Comparison of ENCODE assay signal across 16 mouse cellular contexts in the genomic region with DNA sequence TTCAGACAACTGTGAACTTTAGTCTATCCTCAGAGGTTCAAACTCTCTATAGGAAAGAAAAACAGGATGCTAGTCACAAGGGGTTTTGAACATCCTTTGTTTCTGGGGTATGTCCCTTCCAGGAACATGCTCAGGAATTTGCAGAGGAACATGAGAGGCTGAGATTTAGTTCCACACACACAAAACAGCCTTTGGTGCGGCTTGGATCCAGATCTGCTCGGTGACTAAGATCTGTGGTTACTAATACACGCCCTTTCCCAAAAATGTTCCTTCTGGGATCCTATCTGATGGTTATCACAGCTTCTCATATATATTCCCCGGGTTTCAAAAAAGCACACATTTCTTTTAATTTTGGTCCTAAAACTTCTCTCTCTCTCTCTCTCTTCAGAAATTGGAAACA. TPM values are rescaled to one million over a fixed set of nuclear protein-coding genes. Genes with fewer than 3 reads are reported as not detected.
A peak's percentile ranks its signal among the peaks of the same experiment; 100 is the strongest.
DNase-seq lines count a peak whose midpoint lies in the region; ATAC-seq and TF ChIP-seq lines count a peak whose summit lies in the region.
"Had no signal": no experiment of that assay in that cellular context is flagged by ENCODE, and none has a peak within 500 bp of the region (broad histone marks: within the 10 kb centered on the region; RNA-seq: fewer than 3 reads in every experiment).

No protein-coding gene starts in this region.

- 0 out of 2 replicates have a peak overlapping the region, but pooled peaks have one; percentile 4 for H3K9ac ChIP-seq in lung, embryonic 16.5 days (ENCODE audit: low read length)
- H3K9ac ChIP-seq in heart, embryonic 11.5 days (ENCODE audit: low read depth, low read length) = no peak overlapping the region
- H3K9ac ChIP-seq in stomach, embryonic 16.5 days (ENCODE audit: low read length) = no peak overlapping the region
- H3K9ac ChIP-seq: hindbrain, embryonic 13.5 days; liver, embryonic 12.5 days had no signal

- peak overlapping the region; percentile 95 for H3K27ac ChIP-seq in lung, embryonic 16.5 days (ENCODE audit: low read length)
- H3K27ac ChIP-seq in heart, embryonic 11.5 days (ENCODE audit: low read depth, low read length) = peak overlapping the region; percentile 74
- H3K27ac ChIP-seq in stomach, embryonic 16.5 days (ENCODE audit: low read length) = peak overlapping the region; percentile 81
- H3K27ac ChIP-seq: hindbrain, embryonic 13.5 days; liver, embryonic 12.5 days; midbrain, embryonic 10.5 days had no signal

- peak; percentile 53 for ATAC-seq in lung, embryonic 16.5 days (ENCODE audit: low read depth)
- no peak for ATAC-seq in heart, embryonic 11.5 days (replicated peaks; ENCODE audit: insufficient number of reproducible peaks, low FRiP score, low TSS enrichment)
- ATAC-seq in stomach, embryonic 16.5 days (ENCODE audit: insufficient read depth, low FRiP score) = no peak
- no peak for ATAC-seq in CD4-positive, CD25-positive, alpha-beta regulatory T cell, adult 4 months
- ATAC-seq: liver, embryonic 12.5 days had no signal

- no peaks in the 10 kb centered on the region for H3K27me3 ChIP-seq in lung, embryonic 16.5 days (ENCODE audit: control insufficient read depth, insufficient read depth, low read depth, low read length)
- H3K27me3 ChIP-seq in heart, embryonic 11.5 days (ENCODE audit: control insufficient read depth, insufficient read depth, low read length) = no peaks in the 10 kb centered on the region
- no peaks in the 10 kb centered on the region for H3K27me3 ChIP-seq in stomach, embryonic 16.5 days (ENCODE audit: control insufficient read depth, insufficient read depth, low read length)
- H3K27me3 ChIP-seq: hindbrain, embryonic 13.5 days; liver, embryonic 12.5 days had no signal

- peaks cover 31% of the 10 kb centered on the region for H3K4me1 ChIP-seq in lung, embryonic 16.5 days (replicated peaks; ENCODE audit: control insufficient read depth, insufficient read depth, low read length)
- H3K4me1 ChIP-seq in lung, adult 2 months (ENCODE audit: control insufficient read depth, insufficient read depth, low read length) = peaks cover 7% of the 10 kb centered on the region; the same call in 1 of the 2 replicates
- H3K4me1 ChIP-seq in heart, embryonic 11.5 days (ENCODE audit: control insufficient read depth, insufficient read depth, low read length) = peaks cover 24% of the 10 kb centered on the region
- peaks cover 14% of the 10 kb centered on the region for H3K4me1 ChIP-seq in stomach, embryonic 16.5 days (ENCODE audit: control insufficient read depth, insufficient read depth, low read length)
- H3K4me1 ChIP-seq: hindbrain, embryonic 13.5 days; midbrain, embryonic 10.5 days had no signal

- intact Hi-C loops in heart, postnatal 25 days (cut with DNase I) = no loop called here

- no peaks in the 10 kb centered on the region for H3K36me3 ChIP-seq in lung, embryonic 16.5 days (ENCODE audit: control insufficient read depth, insufficient read depth, low read length)
- no peaks in the 10 kb centered on the region for H3K36me3 ChIP-seq in heart, embryonic 11.5 days (ENCODE audit: control insufficient read depth, insufficient read depth, low read length)
- no peaks in the 10 kb centered on the region for H3K36me3 ChIP-seq in stomach, embryonic 16.5 days (ENCODE audit: control insufficient read depth, insufficient read depth, low read length)
- H3K36me3 ChIP-seq: hindbrain, embryonic 13.5 days; liver, embryonic 12.5 days; midbrain, embryonic 10.5 days had no signal

- WGBS in lung, embryonic 16.5 days = 31% methylated on average over 4 of the region's 4 CpGs
- 48% methylated on average over 4 of the region's 4 CpGs for WGBS in lung, adult 2 months
- WGBS in heart, embryonic 11.5 days (ENCODE audit: insufficient replicate concordance) = 48% methylated on average over 4 of the region's 4 CpGs
- 46% methylated on average over 4 of the region's 4 CpGs for WGBS in stomach, embryonic 16.5 days

- DNase-seq in heart, adult 11 months = peak; percentile 95
- DNase-seq in heart, postnatal 25 days (ENCODE audit: low spot score) = no peak
- no peak for DNase-seq in lung, adult 2 months
- no peak for DNase-seq in adrenal gland, adult 2 months
- DNase-seq: B cell, adult 2 months; cerebellum, postnatal 10 days; thymus, adult 2 months had no signal

- no peak for TF ChIP-seq CTCF in lung, adult 2 months (IDR thresholded peaks at IDR 0.05; ENCODE audit: insufficient read depth, low read length)

- no peak overlapping the region for H3K4me3 ChIP-seq in lung, embryonic 16.5 days (ENCODE audit: low read length)
- no peak overlapping the region for H3K4me3 ChIP-seq in lung, adult 2 months (replicated peaks; ENCODE audit: extremely low read depth, low read depth, low read length)
- no peak overlapping the region for H3K4me3 ChIP-seq in heart, embryonic 11.5 days (ENCODE audit: low read depth, low read length)
- H3K4me3 ChIP-seq in stomach, embryonic 16.5 days (replicated peaks; ENCODE audit: low read length) = no peak overlapping the region
- H3K4me3 ChIP-seq: hindbrain, embryonic 13.5 days; liver, embryonic 12.5 days; midbrain, embryonic 10.5 days had no signal

- no peaks in the 10 kb centered on the region for H3K9me3 ChIP-seq in lung, embryonic 16.5 days (ENCODE audit: control insufficient read depth, low read length)
- H3K9me3 ChIP-seq in heart, embryonic 11.5 days (replicated peaks; ENCODE audit: control insufficient read depth, low read length) = no peaks in the 10 kb centered on the region
- no peaks in the 10 kb centered on the region for H3K9me3 ChIP-seq in stomach, embryonic 16.5 days (replicated peaks; ENCODE audit: control insufficient read depth, low read length)
- H3K9me3 ChIP-seq: hindbrain, embryonic 13.5 days; liver, embryonic 12.5 days; midbrain, embryonic 10.5 days had no signal

- no peak for TF ChIP-seq POLR2A in lung, adult 2 months (IDR thresholded peaks at IDR 0.05; ENCODE audit: borderline replicate concordance, extremely low read depth, low read depth, low read length)

- H3K4me2 ChIP-seq in lung, embryonic 16.5 days (ENCODE audit: low read depth, low read length) = peak overlapping the region; percentile 23; the same call in 1 of the 2 replicates
- H3K4me2 ChIP-seq in heart, embryonic 11.5 days = no peak overlapping the region
- H3K4me2 ChIP-seq in stomach, embryonic 16.5 days (ENCODE audit: low read depth, low read length) = no peak overlapping the region
- H3K4me2 ChIP-seq: hindbrain, embryonic 13.5 days; liver, embryonic 12.5 days had no signal

RNA-seq across cellular contexts. Expression of a gene that starts 22.2 kb away (rescaled TPM):
- 100 to 1,000 TPM; 365 to 487 TPM for total RNA-seq in heart, postnatal 25 days (2021)
- 1,118 and 1,160 TPM in 2 replicates for polyA plus RNA-seq in lung, embryonic 16.5 days (2015; fragmentation: Nextera tagmentation; extraction: Ambion mirVana)
- 3,073 and 5,313 TPM in 2 replicates for polyA plus RNA-seq in lung, adult 2 months (2012; rRNA removed)
- polyA plus RNA-seq in heart, embryonic 11.5 days (2014; fragmentation: Nextera tagmentation; extraction: Ambion mirVana) = 73.6 and 75.1 TPM in 2 replicates
- polyA plus RNA-seq in stomach, embryonic 16.5 days (2015; fragmentation: Nextera tagmentation; extraction: Ambion mirVana) = 224 and 245 TPM in 2 replicates
- not detected for polyA plus RNA-seq in CD4-positive, CD25-positive, alpha-beta regulatory T cell, adult 4 months (2017; shearing (Covaris generic))
- total RNA-seq in adrenal gland, adult 2 months (2021) = 100 to 1,000 TPM; 171 to 192 TPM
- 227 and 304 TPM in 2 replicates for polyA plus RNA-seq in adrenal gland, adult 2 months (2012; rRNA removed)
- total RNA-seq: MEL had no signal

RNA-seq across cellular contexts. Expression of a gene that starts 24.2 kb away (rescaled TPM):
- total RNA-seq in heart, postnatal 25 days (2021) = not detected
- 0.35 and 0.97 TPM in 2 replicates for polyA plus RNA-seq in lung, embryonic 16.5 days (2015; fragmentation: Nextera tagmentation; extraction: Ambion mirVana)
- polyA plus RNA-seq in lung, adult 2 months (2012; rRNA removed) = 0.26 TPM in 1 of 2 replicates, not detected in the other
- 1.3 and 1.5 TPM in 2 replicates for polyA plus RNA-seq in heart, embryonic 11.5 days (2014; fragmentation: Nextera tagmentation; extraction: Ambion mirVana)
- polyA plus RNA-seq in stomach, embryonic 16.5 days (2015; fragmentation: Nextera tagmentation; extraction: Ambion mirVana) = 41.0 and 44.8 TPM in 2 replicates
- 1 to 10 TPM; 2.9 to 3.1 TPM for polyA plus RNA-seq in CD4-positive, CD25-positive, alpha-beta regulatory T cell, adult 4 months (2017; shearing (Covaris generic))
- total RNA-seq in adrenal gland, adult 2 months (2021) = not detected
- polyA plus RNA-seq in adrenal gland, adult 2 months (2012; rRNA removed) = not detected in 2 replicates
- total RNA-seq: left cerebral cortex, adult 18-20 months; MEL had no signal
- polyA plus RNA-seq: hindbrain, embryonic 13.5 days; midbrain, embryonic 10.5 days had no signal

RNA-seq across cellular contexts. Expression of a gene that starts 25.8 kb away (rescaled TPM):
- total RNA-seq in heart, postnatal 25 days (2021) = not detected
- 0.20 TPM in 1 of 2 replicates, not detected in the other for polyA plus RNA-seq in lung, embryonic 16.5 days (2015; fragmentation: Nextera tagmentation; extraction: Ambion mirVana)
- polyA plus RNA-seq in lung, adult 2 months (2012; rRNA removed) = 0.02 and 0.20 TPM in 2 replicates
- 0.43 TPM in 1 of 2 replicates, not detected in the other for polyA plus RNA-seq in heart, embryonic 11.5 days (2014; fragmentation: Nextera tagmentation; extraction: Ambion mirVana)
- 0.06 TPM in 1 of 2 replicates, not detected in the other for polyA plus RNA-seq in stomach, embryonic 16.5 days (2015; fragmentation: Nextera tagmentation; extraction: Ambion mirVana)
- under 1 TPM; 0.05 to 0.10 TPM for polyA plus RNA-seq in CD4-positive, CD25-positive, alpha-beta regulatory T cell, adult 4 months (2017; shearing (Covaris generic))
- total RNA-seq in adrenal gland, adult 2 months (2021) = 1 to 10 TPM in 1 of 2 experiments, not detected in 1; 1.7 TPM
- polyA plus RNA-seq in adrenal gland, adult 2 months (2012; rRNA removed) = not detected in 2 replicates
- total RNA-seq: MEL had no signal
- polyA plus RNA-seq: hindbrain, embryonic 13.5 days; liver, embryonic 12.5 days; midbrain, embryonic 10.5 days had no signal

RNA-seq across cellular contexts. Expression of a gene that starts 40.3 kb away (rescaled TPM):
- 10 to 100 TPM; 16.8 to 17.8 TPM for total RNA-seq in heart, postnatal 25 days (2021)
- 7.1 and 7.8 TPM in 2 replicates for polyA plus RNA-seq in lung, embryonic 16.5 days (2015; fragmentation: Nextera tagmentation; extraction: Ambion mirVana)
- 10.3 TPM in 2 replicates for polyA plus RNA-seq in lung, adult 2 months (2012; rRNA removed)
- 13.2 and 15.1 TPM in 2 replicates for polyA plus RNA-seq in heart, embryonic 11.5 days (2014; fragmentation: Nextera tagmentation; extraction: Ambion mirVana)
- polyA plus RNA-seq in stomach, embryonic 16.5 days (2015; fragmentation: Nextera tagmentation; extraction: Ambion mirVana) = 6.9 and 7.9 TPM in 2 replicates
- polyA plus RNA-seq in CD4-positive, CD25-positive, alpha-beta regulatory T cell, adult 4 months (2017; shearing (Covaris generic)) = 1 to 10 TPM; 3.7 to 5.7 TPM
- total RNA-seq in adrenal gland, adult 2 months (2021) = 1 to 10 TPM; 4.8 to 6.4 TPM
- 0.91 and 1.6 TPM in 2 replicates for polyA plus RNA-seq in adrenal gland, adult 2 months (2012; rRNA removed)
- total RNA-seq: left cerebral cortex, adult 18-20 months had no signal

RNA-seq across cellular contexts. Expression of a gene that starts 43.9 kb away (rescaled TPM):
- 10 to 100 TPM; 26.5 to 27.8 TPM for total RNA-seq in heart, postnatal 25 days (2021)
- polyA plus RNA-seq in lung, embryonic 16.5 days (2015; fragmentation: Nextera tagmentation; extraction: Ambion mirVana) = 85.2 and 98.2 TPM in 2 replicates
- polyA plus RNA-seq in lung, adult 2 months (2012; rRNA removed) = 55.5 and 82.9 TPM in 2 replicates
- 115 and 128 TPM in 2 replicates for polyA plus RNA-seq in heart, embryonic 11.5 days (2014; fragmentation: Nextera tagmentation; extraction: Ambion mirVana)
- 57.8 and 69.5 TPM in 2 replicates for polyA plus RNA-seq in stomach, embryonic 16.5 days (2015; fragmentation: Nextera tagmentation; extraction: Ambion mirVana)
- 1,000 to 10,000 TPM; 2,618 to 2,837 TPM for polyA plus RNA-seq in CD4-positive, CD25-positive, alpha-beta regulatory T cell, adult 4 months (2017; shearing (Covaris generic))
- total RNA-seq in adrenal gland, adult 2 months (2021) = 10 to 100 TPM; 24.7 to 32.7 TPM
- polyA plus RNA-seq in adrenal gland, adult 2 months (2012; rRNA removed) = 10.5 and 12.1 TPM in 2 replicates

Comparison
In these comparisons a context has a peak if more than half of its experiments do, and no peak if none do; other contexts are left out.
1. RNA of a gene that starts 22.2 kb away (polyA plus RNA-seq): 3,073 to 5,313 TPM in lung, adult 2 months, 1,118 to 1,160 TPM in lung, embryonic 16.5 days, 227 to 304 TPM in adrenal gland, adult 2 months, 224 to 245 TPM in stomach, embryonic 16.5 days and 73.6 to 75.1 TPM in heart, embryonic 11.5 days; not detected in CD4-positive, CD25-positive, alpha-beta regulatory T cell, adult 4 months; every median in the first group is over 10 times any median in the second.
2. RNA of a gene that starts 24.2 kb away (polyA plus RNA-seq): 41.0 to 44.8 TPM in stomach, embryonic 16.5 days; 2.9 to 3.1 TPM in CD4-positive, CD25-positive, alpha-beta regulatory T cell, adult 4 months, 1.3 to 1.5 TPM in heart, embryonic 11.5 days, 0.35 to 0.97 TPM in lung, embryonic 16.5 days, 0.26 TPM in lung, adult 2 months and not detected in adrenal gland, adult 2 months; every median in the first group is over 10 times any median in the second.
3. Peak in every context shown above with its lines, with median percentiles within 50 percentile points of each other: H3K27ac ChIP-seq.